Mouse (Mus musculus): ENCODE measurements around the gene Ascc1. TPM values are rescaled to one million over a fixed set of nuclear protein-coding genes. Genes with fewer than 3 reads are reported as not detected.
"Not testable (repeated sequence)": the region's sequence is repeated elsewhere in the genome, so short reads cannot be mapped to it uniquely, and the experiment has no call there.

Gene Ascc1
- polyA plus RNA-seq, 1 experiment = 11.9 TPM

DNA sequence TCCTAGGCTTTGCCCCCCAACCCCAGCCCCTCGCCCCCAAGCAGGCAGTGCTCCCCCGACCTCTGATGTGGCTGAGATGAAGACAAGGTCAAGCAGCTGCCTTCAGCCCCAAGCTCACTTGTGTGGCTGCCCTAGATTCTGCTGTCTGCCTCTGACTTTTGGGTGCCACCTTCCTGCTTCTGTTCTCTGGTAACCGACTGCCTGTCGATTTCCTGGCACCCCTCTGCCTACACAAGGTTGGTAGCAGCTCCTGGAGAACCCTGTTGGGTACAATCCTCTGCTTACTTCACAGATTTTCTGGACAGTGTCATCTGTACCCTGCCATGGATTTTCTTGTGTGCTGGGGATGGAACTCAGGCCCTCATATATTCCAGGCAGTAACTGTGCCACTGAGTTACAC is 21.3 kb upstream of the Ascc1 start:
- Histone ChIP-seq H3K27ac (ENCODE audit: insufficient read depth, low read length) (peak overlapping the region; percentile 95), H3K36me3 (ENCODE audit: control insufficient read depth, insufficient read depth, low read length) (peaks cover 3% of the 10 kb centered on the region; the same call in 1 of the 2 replicates), H3K4me3 (ENCODE audit: extremely low read depth, insufficient read depth, insufficient read length) (no peak overlapping the region), H3K27me3 (ENCODE audit: control insufficient read depth, insufficient read depth, low read length) (no peaks in the 10 kb centered on the region), H3K4me1 (ENCODE audit: control insufficient read depth, insufficient read depth, insufficient read length) (peaks cover 49% of the 10 kb centered on the region; the same call in 1 of the 2 replicates)
- 17% methylated on average over 4 of the region's 4 CpGs for WGBS
- TF ChIP-seq CTCF (IDR thresholded peaks at IDR 0.05; ENCODE audit: extremely low read depth, insufficient read depth, insufficient read length, insufficient replicate concordance) (no peak), POLR2A (IDR thresholded peaks at IDR 0.05; ENCODE audit: low read depth, low read length) (no peak; the same call in 1 of the 2 replicates)
- DNase-seq (ENCODE audit: low read depth in 1 of 2, low spot score in 2 of 2) = peak in 1 of 2 experiments; percentile 29

DNA sequence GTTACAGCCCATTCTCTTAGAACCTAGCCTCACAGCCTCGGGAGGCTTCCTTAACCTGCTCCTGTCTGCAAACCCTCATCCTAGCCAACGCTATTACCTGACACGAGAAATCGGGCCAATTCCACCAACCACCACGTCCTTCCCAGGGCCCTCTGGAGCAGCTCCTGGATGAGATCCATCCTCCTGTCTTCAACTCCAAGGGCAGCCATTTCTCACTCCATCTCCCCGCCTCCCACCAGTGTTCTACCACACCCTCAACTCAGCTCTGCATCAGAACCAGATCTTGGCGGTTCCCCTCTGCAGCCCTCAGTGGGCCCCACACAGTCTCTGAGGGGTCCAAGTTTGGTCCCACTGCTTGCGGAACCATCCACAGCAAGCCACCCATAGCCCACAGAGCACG is 20.8 kb upstream of the Ascc1 start:
- DNase-seq (ENCODE audit: low read depth in 1 of 2, low spot score in 2 of 2) = no peak
- Histone ChIP-seq H3K4me1 (ENCODE audit: control insufficient read depth, insufficient read depth, insufficient read length) (peaks cover 45% of the 10 kb centered on the region; the same call in 1 of the 2 replicates), H3K36me3 (ENCODE audit: control insufficient read depth, insufficient read depth, low read length) (peaks cover 5% of the 10 kb centered on the region; the same call in 1 of the 2 replicates), H3K27ac (ENCODE audit: insufficient read depth, low read length) (peak overlapping the region; percentile 95), H3K4me3 (ENCODE audit: extremely low read depth, insufficient read depth, insufficient read length) (no peak overlapping the region), H3K27me3 (ENCODE audit: control insufficient read depth, insufficient read depth, low read length) (no peaks in the 10 kb centered on the region)
- TF ChIP-seq POLR2A (IDR thresholded peaks at IDR 0.05; ENCODE audit: low read depth, low read length) (no peak), CTCF (IDR thresholded peaks at IDR 0.05; ENCODE audit: extremely low read depth, insufficient read depth, insufficient read length, insufficient replicate concordance) (no peak)
- WGBS = 79% methylated on average over 9 of the region's 9 CpGs

DNA sequence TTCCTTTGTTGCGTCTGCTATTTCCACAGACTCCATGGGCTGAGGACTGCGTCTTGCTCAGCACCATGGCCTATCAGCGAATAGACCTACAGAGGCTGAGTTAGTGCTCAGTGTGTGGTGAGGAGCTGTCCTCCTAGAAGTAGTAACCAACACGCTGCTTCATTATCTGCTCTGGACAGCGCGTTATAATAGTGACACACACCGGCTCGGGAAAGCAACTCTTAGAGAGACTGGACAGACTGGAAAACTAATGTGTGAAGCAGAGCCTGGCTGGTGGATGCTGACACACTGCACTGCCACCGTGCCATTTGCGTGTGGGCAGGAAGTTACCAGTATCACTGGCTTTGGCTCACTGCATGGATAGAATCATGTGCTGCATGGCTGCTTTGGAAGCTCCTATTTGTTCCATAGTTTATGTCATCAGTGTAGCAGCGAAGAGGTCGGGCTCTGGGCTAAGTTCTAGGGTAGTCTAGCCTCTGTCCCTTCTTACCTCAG is 20.2 kb upstream of the Ascc1 start:
- Histone ChIP-seq H3K36me3 (ENCODE audit: control insufficient read depth, insufficient read depth, low read length) (peaks cover 9% of the 10 kb centered on the region; the same call in 1 of the 2 replicates), H3K27ac (ENCODE audit: insufficient read depth, low read length) (peak overlapping the region; percentile 95), H3K4me1 (ENCODE audit: control insufficient read depth, insufficient read depth, insufficient read length) (peaks cover 42% of the 10 kb centered on the region; the same call in 1 of the 2 replicates), H3K27me3 (ENCODE audit: control insufficient read depth, insufficient read depth, low read length) (no peaks in the 10 kb centered on the region), H3K4me3 (ENCODE audit: extremely low read depth, insufficient read depth, insufficient read length) (no peak overlapping the region)
- TF ChIP-seq POLR2A (IDR thresholded peaks at IDR 0.05; ENCODE audit: low read depth, low read length) (no peak), CTCF (IDR thresholded peaks at IDR 0.05; ENCODE audit: extremely low read depth, insufficient read depth, insufficient read length, insufficient replicate concordance) (no peak)
- no peak for DNase-seq (ENCODE audit: low read depth in 1 of 2, low spot score in 2 of 2)
- 78% methylated on average over 12 of the region's 12 CpGs for WGBS

DNA sequence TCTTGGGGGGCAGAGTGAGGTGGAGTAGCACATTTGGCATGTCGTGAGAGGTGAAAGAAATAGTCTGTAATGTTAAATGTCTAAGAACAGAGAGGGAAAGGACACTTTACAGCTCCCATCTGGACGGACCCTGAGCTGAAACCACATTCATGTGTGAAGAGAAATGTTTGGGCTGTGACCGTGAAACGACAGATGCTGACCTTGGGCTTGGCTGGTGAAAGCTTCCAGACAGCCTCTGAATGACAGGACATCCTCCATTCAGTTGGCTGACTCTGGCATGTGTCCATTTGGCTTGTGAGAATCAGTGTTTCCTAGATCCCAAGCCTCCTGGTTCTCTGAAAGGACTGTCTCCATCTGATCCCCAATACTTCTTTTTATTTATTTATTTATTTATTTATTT is 14.6 kb upstream of the Ascc1 start:
- Histone ChIP-seq H3K4me1 (ENCODE audit: control insufficient read depth, insufficient read depth, insufficient read length) (no peaks in the 10 kb centered on the region), H3K4me3 (ENCODE audit: extremely low read depth, insufficient read depth, insufficient read length) (no peak overlapping the region), H3K27ac (ENCODE audit: insufficient read depth, low read length) (no peak overlapping the region), H3K36me3 (ENCODE audit: control insufficient read depth, insufficient read depth, low read length) (peaks cover 33% of the 10 kb centered on the region), H3K27me3 (ENCODE audit: control insufficient read depth, insufficient read depth, low read length) (no peaks in the 10 kb centered on the region)
- no peak for DNase-seq (ENCODE audit: low read depth in 1 of 2, low spot score in 2 of 2)
- WGBS = 94% methylated on average over 4 of the region's 4 CpGs
- no peak for TF ChIP-seq CTCF (IDR thresholded peaks at IDR 0.05; ENCODE audit: extremely low read depth, insufficient read depth, insufficient read length, insufficient replicate concordance)
- TF ChIP-seq POLR2A (IDR thresholded peaks at IDR 0.05; ENCODE audit: low read depth, low read length) = no peak

DNA sequence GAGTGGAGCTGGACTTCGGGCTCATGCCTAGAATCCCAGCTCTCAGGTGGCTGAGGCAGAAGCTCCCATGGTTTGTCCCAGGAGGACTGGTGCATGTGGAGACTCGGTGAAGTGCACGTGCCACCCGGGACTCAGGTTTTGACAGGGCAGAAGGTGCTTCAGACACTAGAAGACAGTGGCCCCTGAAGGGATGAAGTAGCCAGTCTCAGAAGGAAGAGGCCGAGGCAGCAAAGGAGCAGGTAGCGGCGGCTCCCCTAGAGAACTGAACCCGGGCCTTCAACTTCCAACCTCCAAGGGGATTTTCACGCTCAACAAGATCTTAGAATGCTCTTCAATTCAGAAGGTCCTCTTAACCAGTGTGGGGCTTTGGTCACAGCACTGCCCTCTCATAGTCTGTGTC is 12.2 kb upstream of the Ascc1 start:
- TF ChIP-seq POLR2A (IDR thresholded peaks at IDR 0.05; ENCODE audit: low read depth, low read length) (no peak), CTCF (IDR thresholded peaks at IDR 0.05; ENCODE audit: extremely low read depth, insufficient read depth, insufficient read length, insufficient replicate concordance) (no peak)
- peaks cover 39% of the 10 kb centered on the region for H3K36me3 ChIP-seq (ENCODE audit: control insufficient read depth, insufficient read depth, low read length)

DNA sequence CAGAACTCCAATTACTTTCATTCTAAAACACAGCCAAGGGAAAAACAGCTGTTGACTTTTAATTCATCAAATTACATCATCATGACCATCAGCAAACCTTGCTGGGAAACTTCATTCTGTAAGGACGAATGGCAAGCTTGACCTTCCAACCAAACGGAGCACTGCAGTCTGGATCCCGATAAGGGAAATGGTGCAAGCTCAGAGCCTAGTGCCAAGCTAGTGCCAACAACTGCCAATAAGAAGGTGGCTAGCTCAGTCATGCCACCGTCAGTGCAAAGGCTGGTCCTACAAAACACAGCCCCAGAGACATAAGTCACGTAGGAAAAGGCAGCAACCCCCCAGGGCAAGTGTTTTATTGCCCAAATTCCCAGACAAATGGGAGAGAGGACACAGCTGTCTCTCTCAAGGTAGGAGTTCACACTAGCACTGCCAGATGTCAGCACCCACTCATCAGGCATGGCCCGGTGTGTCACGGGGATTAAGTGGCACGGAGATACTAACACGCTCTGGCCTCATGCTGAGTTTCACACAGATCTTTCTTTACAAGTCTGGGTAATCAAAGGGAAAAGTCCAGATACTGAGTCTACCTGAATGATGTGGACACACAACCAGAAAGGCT is 11.2 kb upstream of the Ascc1 start:
- Histone ChIP-seq H3K4me3 (ENCODE audit: extremely low read depth, insufficient read depth, insufficient read length) (no peak overlapping the region), H3K4me1 (ENCODE audit: control insufficient read depth, insufficient read depth, insufficient read length) (no peaks in the 10 kb centered on the region), H3K27ac (ENCODE audit: insufficient read depth, low read length) (no peak overlapping the region), H3K27me3 (ENCODE audit: control insufficient read depth, insufficient read depth, low read length) (no peaks in the 10 kb centered on the region), H3K36me3 (ENCODE audit: control insufficient read depth, insufficient read depth, low read length) (peaks cover 41% of the 10 kb centered on the region)
- TF ChIP-seq POLR2A (IDR thresholded peaks at IDR 0.05; ENCODE audit: low read depth, low read length) (no peak), CTCF (IDR thresholded peaks at IDR 0.05; ENCODE audit: extremely low read depth, insufficient read depth, insufficient read length, insufficient replicate concordance) (no peak)
- DNase-seq (ENCODE audit: low read depth in 1 of 2, low spot score in 2 of 2) = no peak
- 95% methylated on average over 9 of the region's 9 CpGs for WGBS

More for the DNA sequence above, 12.2 kb upstream of the Ascc1 start:
- Histone ChIP-seq H3K4me1 (ENCODE audit: control insufficient read depth, insufficient read depth, insufficient read length) (no peaks in the 10 kb centered on the region), H3K27me3 (ENCODE audit: control insufficient read depth, insufficient read depth, low read length) (no peaks in the 10 kb centered on the region), H3K27ac (ENCODE audit: insufficient read depth, low read length) (no peak overlapping the region), H3K4me3 (ENCODE audit: extremely low read depth, insufficient read depth, insufficient read length) (no peak overlapping the region)
- WGBS = 96% methylated on average over 9 of the region's 9 CpGs
- DNase-seq (ENCODE audit: low read depth in 1 of 2, low spot score in 2 of 2) = no peak

DNA sequence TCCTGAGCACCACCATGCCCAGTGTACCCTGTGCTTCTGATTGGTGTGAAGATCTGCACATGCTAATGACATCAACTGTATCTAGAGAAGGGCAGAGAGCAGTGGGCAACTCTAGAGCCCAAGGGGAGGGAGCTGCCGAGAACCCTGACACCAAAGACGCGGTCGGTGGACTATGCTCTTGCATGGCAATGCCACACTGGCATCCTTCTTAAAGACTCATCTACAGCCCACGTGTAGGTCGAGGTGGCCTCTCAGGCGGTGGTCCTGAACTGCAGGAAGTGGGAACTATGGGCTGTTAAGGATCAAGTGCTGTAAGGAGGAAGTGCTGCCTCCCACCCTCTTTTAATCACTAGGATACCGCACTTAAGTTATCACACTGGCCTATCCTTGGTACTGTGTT is 10.6 kb upstream of the Ascc1 start:
- TF ChIP-seq POLR2A (IDR thresholded peaks at IDR 0.05; ENCODE audit: low read depth, low read length) (no peak), CTCF (IDR thresholded peaks at IDR 0.05; ENCODE audit: extremely low read depth, insufficient read depth, insufficient read length, insufficient replicate concordance) (no peak)
- no peak for DNase-seq (ENCODE audit: low read depth in 1 of 2, low spot score in 2 of 2)
- 89% methylated on average over 8 of the region's 8 CpGs for WGBS
- Histone ChIP-seq H3K27ac (ENCODE audit: insufficient read depth, low read length) (no peak overlapping the region), H3K36me3 (ENCODE audit: control insufficient read depth, insufficient read depth, low read length) (peaks cover 38% of the 10 kb centered on the region), H3K4me3 (ENCODE audit: extremely low read depth, insufficient read depth, insufficient read length) (no peak overlapping the region), H3K27me3 (ENCODE audit: control insufficient read depth, insufficient read depth, low read length) (no peaks in the 10 kb centered on the region), H3K4me1 (ENCODE audit: control insufficient read depth, insufficient read depth, insufficient read length) (no peaks in the 10 kb centered on the region)

DNA sequence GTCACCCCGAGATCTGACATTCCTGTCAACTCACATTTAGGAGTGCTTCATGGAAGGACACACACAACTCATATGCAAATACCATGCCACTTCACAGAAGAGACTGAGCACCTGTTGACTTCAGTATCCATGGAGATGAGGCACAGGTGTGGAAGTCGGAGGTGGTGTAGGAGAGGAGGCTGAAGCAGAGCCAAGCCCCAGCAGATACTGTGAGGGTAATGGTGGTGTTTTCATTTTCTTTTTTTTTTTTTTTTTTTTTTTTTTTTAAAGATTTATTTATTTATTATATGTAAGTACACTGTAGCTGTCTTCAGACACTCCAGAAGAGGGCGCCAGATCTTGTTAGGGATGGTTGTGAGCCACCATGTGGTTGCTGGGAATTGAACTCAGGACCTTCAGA is 8.8 kb upstream of the Ascc1 start:
- not testable (repeated sequence) for DNase-seq (ENCODE audit: low read depth in 1 of 2, low spot score in 2 of 2); H3K27me3 ChIP-seq (ENCODE audit: control insufficient read depth, insufficient read depth, low read length); H3K4me3 ChIP-seq (ENCODE audit: extremely low read depth, insufficient read depth, insufficient read length); H3K4me1 ChIP-seq (ENCODE audit: control insufficient read depth, insufficient read depth, insufficient read length); H3K27ac ChIP-seq (ENCODE audit: insufficient read depth, low read length)
- WGBS = 94% methylated on average over 2 of the region's 3 CpGs
- peaks cover 27% of the 10 kb centered on the region for H3K36me3 ChIP-seq (ENCODE audit: control insufficient read depth, insufficient read depth, low read length)

All from spleen, adult 2 months (tissue).